Mouse (Mus musculus): ENCODE data around the gene Dpf3.

- TF ChIP-seq CTCF (IDR thresholded peaks at IDR 0.05; ENCODE audit: control insufficient read depth, insufficient read depth, low read length) = no peak
- no peak for TF ChIP-seq POLR2A (IDR thresholded peaks at IDR 0.05; ENCODE audit: borderline replicate concordance, control insufficient read depth, low read depth, low read length)
These were observed 12.1 kb downstream of the Dpf3 start for GRCm38 (mm10) chr12:83475419-83475818.

Data from bone marrow, adult 2 months (tissue).